Mouse (Mus musculus) midbrain, embryonic 14.5 days (tissue): Measurements from ENCODE around the gene Mybphl. TPM values are rescaled to one million over a fixed set of nuclear protein-coding genes. Genes with fewer than 3 reads are reported as not detected.
A peak's percentile ranks its signal among the peaks of the same experiment; 100 is the strongest.

Source experiments
- ATAC-seq: fragments of 200-750 bp; cut with Nextera tagmentation; 2 replicates; pipeline ENCODE4 v1.8.0; 2017; ENCODE audit warnings: moderate number of reproducible peaks, moderate library complexity; ENCODE audit not compliant: low FRiP score, low TSS enrichment
- DNase-seq: peaks from one replicate; pipeline ENCODE4 v3.0.0-alpha.2; 2015
- H3K27ac ChIP-seq: fragments of 300-500 bp; sonication (generic); replicated peaks from 2 replicates; pipeline ENCODE4 v1.5.1; 2014; ENCODE audit warnings: mild to moderate bottlenecking, low read depth, low read length, moderate library complexity
- H3K27me3 ChIP-seq: fragments of 300-500 bp; sonication (generic); 2 replicates; pipeline ENCODE4 v1.6.1; 2014; ENCODE audit warnings: low read length, control low read depth, mixed read lengths; ENCODE audit not compliant: control insufficient read depth, insufficient read depth
- H3K36me3 ChIP-seq: fragments of 300-500 bp; sonication (generic); 2 replicates; pipeline ENCODE4 v1.6.1; 2014; ENCODE audit warnings: low read length, control low read depth; ENCODE audit not compliant: control insufficient read depth, insufficient read depth
- H3K4me1 ChIP-seq: fragments of 300-500 bp; sonication (generic); 2 replicates; pipeline ENCODE4 v1.6.1; 2014; ENCODE audit warnings: mild to moderate bottlenecking, antibody characterized with exemption, low read length, control low read depth; ENCODE audit not compliant: control insufficient read depth, insufficient read depth
- H3K4me2 ChIP-seq: fragments of 300-500 bp; sonication (generic); 2 replicates; pipeline ENCODE4 v1.6.1; 2014; ENCODE audit warnings: mild to moderate bottlenecking, low read length, moderate library complexity
- H3K4me3 ChIP-seq: fragments of 300-500 bp; sonication (generic); replicated peaks from 2 replicates; pipeline ENCODE4 v1.5.1; 2014; ENCODE audit warnings: low read depth, low read length
- H3K9ac ChIP-seq: fragments of 300-500 bp; sonication (generic); replicated peaks from 2 replicates; pipeline ENCODE4 v1.6.1; 2014; ENCODE audit warnings: mild to moderate bottlenecking, low read length, moderate library complexity
- H3K9me3 ChIP-seq: fragments of 300-500 bp; sonication (generic); 2 replicates; pipeline ENCODE4 v1.6.1; 2016; ENCODE audit warnings: low read length, control low read depth, mixed read lengths; ENCODE audit not compliant: control insufficient read depth
- WGBS: fragments of 180-500 bp; shearing (Covaris S2); extraction: QIAGEN DNeasy Blood & Tissue Kit; methylation state at CpG from one replicate; pipeline ENCODE4 v1.1.7; 2014; 5-methylcytosine and 5-hydroxymethylcytosine counted together
- polyA plus RNA-seq: library from polyadenylated mRNA; unstranded; fragments of >200 nt; fragmentation: Nextera tagmentation; extraction: Ambion mirVana; gene quantifications from 2 replicates; pipeline ENCODE4 v1.2.1, GENCODE M21; 2014

Gene Mybphl
- polyA plus RNA-seq, 1 experiment from 2014 or later: not detected

- DNase-seq (peak; percentile 59), ATAC-seq (no peak; the same call in 1 of the 2 replicates)
- no peaks in the 10 kb centered on the region for H3K9me3 ChIP-seq
- no peaks in the 10 kb centered on the region for H3K27me3 ChIP-seq
- WGBS: 68% methylated on average over 9 of the region's 9 CpGs
- H3K4me3 ChIP-seq: no peak overlapping the region
- H3K4me1 ChIP-seq: no peaks in the 10 kb centered on the region
- H3K4me2 ChIP-seq: no peak overlapping the region
- peak overlapping the region; percentile 63; the same call in 1 of the 2 replicates for H3K27ac ChIP-seq
- H3K36me3 ChIP-seq: peaks cover 74% of the 10 kb centered on the region
- H3K9ac ChIP-seq: no peak overlapping the region
Measured at GRCm38 (mm10) chr3:108328441-108328841, 36.3 kb upstream of the Mybphl start.

GRCm38 (mm10) chr3:108330812-108331211 is 33.9 kb upstream of the Mybphl start:
- Histone ChIP-seq H3K36me3 (peaks cover 84% of the 10 kb centered on the region), H3K9ac (no peak overlapping the region), H3K4me2 (no peak overlapping the region), H3K4me1 (no peaks in the 10 kb centered on the region), H3K4me3 (no peak overlapping the region), H3K27me3 (no peaks in the 10 kb centered on the region), H3K9me3 (no peaks in the 10 kb centered on the region), H3K27ac (no peak overlapping the region)
- 93% methylated on average over 6 of the region's 6 CpGs for WGBS
- ATAC-seq (no peak), DNase-seq (no peak)

- H3K9me3 ChIP-seq: no peaks in the 10 kb centered on the region
- H3K27me3 ChIP-seq: no peaks in the 10 kb centered on the region
- no peak for ATAC-seq
- peaks cover 97% of the 10 kb centered on the region for H3K36me3 ChIP-seq
- DNase-seq: no peak
- WGBS: 93% methylated on average over 5 of the region's 5 CpGs
- H3K4me2 ChIP-seq: no peak overlapping the region
- H3K4me3 ChIP-seq: no peak overlapping the region
- no peaks in the 10 kb centered on the region for H3K4me1 ChIP-seq
- H3K27ac ChIP-seq: no peak overlapping the region
- no peak overlapping the region for H3K9ac ChIP-seq
Measured at GRCm38 (mm10) chr3:108336878-108337277, 27.8 kb upstream of the Mybphl start.

GRCm38 (mm10) chr3:108341040-108341439 is 23.7 kb upstream of the Mybphl start:
- Histone ChIP-seq H3K4me3 (no peak overlapping the region), H3K9ac (no peak overlapping the region), H3K9me3 (no peaks in the 10 kb centered on the region), H3K4me2 (no peak overlapping the region), H3K27me3 (no peaks in the 10 kb centered on the region), H3K27ac (no peak overlapping the region), H3K4me1 (no peaks in the 10 kb centered on the region), H3K36me3 (peaks cover 94% of the 10 kb centered on the region)
- ATAC-seq (no peak), DNase-seq (no peak)
- WGBS: 92% methylated on average over 2 of the region's 2 CpGs

- Histone ChIP-seq H3K4me2 (no peak overlapping the region), H3K4me1 (no peaks in the 10 kb centered on the region), H3K27ac (no peak overlapping the region), H3K9ac (no peak overlapping the region), H3K4me3 (no peak overlapping the region), H3K36me3 (peaks cover 96% of the 10 kb centered on the region), H3K9me3 (no peaks in the 10 kb centered on the region), H3K27me3 (no peaks in the 10 kb centered on the region)
- ATAC-seq (no peak), DNase-seq (no peak)
- WGBS: 87% methylated on average over 7 of the region's 7 CpGs
Measured at GRCm38 (mm10) chr3:108342185-108342584, 22.5 kb upstream of the Mybphl start.

- DNase-seq (no peak), ATAC-seq (no peak)
- peaks cover 96% of the 10 kb centered on the region for H3K36me3 ChIP-seq
- H3K27me3 ChIP-seq: no peaks in the 10 kb centered on the region
- WGBS: 92% methylated on average over 7 of the region's 7 CpGs
- no peaks in the 10 kb centered on the region for H3K4me1 ChIP-seq
- H3K9me3 ChIP-seq: no peaks in the 10 kb centered on the region
- no peak overlapping the region for H3K9ac ChIP-seq
- H3K4me2 ChIP-seq: no peak overlapping the region
- no peak overlapping the region for H3K27ac ChIP-seq
- H3K4me3 ChIP-seq: no peak overlapping the region
Measured at GRCm38 (mm10) chr3:108345855-108346254, 18.9 kb upstream of the Mybphl start.

GRCm38 (mm10) chr3:108348376-108348775 is 16.3 kb upstream of the Mybphl start:
- DNase-seq: no peak
- no peaks in the 10 kb centered on the region for H3K27me3 ChIP-seq
- no peak for ATAC-seq
- H3K9me3 ChIP-seq: no peaks in the 10 kb centered on the region
- H3K36me3 ChIP-seq: peaks cover 93% of the 10 kb centered on the region
- no peak overlapping the region for H3K4me3 ChIP-seq
- H3K9ac ChIP-seq: no peak overlapping the region
- WGBS: 88% methylated on average over 9 of the region's 9 CpGs
- no peak overlapping the region for H3K27ac ChIP-seq
- H3K4me1 ChIP-seq: no peaks in the 10 kb centered on the region
- no peak overlapping the region for H3K4me2 ChIP-seq

GRCm38 (mm10) chr3:108355245-108355644 is 9.5 kb upstream of the Mybphl start:
- Histone ChIP-seq H3K27ac (no peak overlapping the region), H3K4me3 (no peak overlapping the region), H3K36me3 (peaks cover 92% of the 10 kb centered on the region), H3K4me2 (no peak overlapping the region), H3K27me3 (no peaks in the 10 kb centered on the region), H3K9ac (no peak overlapping the region), H3K4me1 (no peaks in the 10 kb centered on the region), H3K9me3 (no peaks in the 10 kb centered on the region)
- ATAC-seq (no peak), DNase-seq (no peak)
- 86% methylated on average over 3 of the region's 3 CpGs for WGBS

- Histone ChIP-seq H3K9me3 (no peaks in the 10 kb centered on the region), H3K4me2 (no peak overlapping the region), H3K9ac (no peak overlapping the region), H3K27ac (no peak overlapping the region), H3K36me3 (peaks cover 74% of the 10 kb centered on the region), H3K27me3 (no peaks in the 10 kb centered on the region), H3K4me3 (no peak overlapping the region), H3K4me1 (peaks cover 4% of the 10 kb centered on the region; the same call in 1 of the 2 replicates)
- 92% methylated on average over 10 of the region's 10 CpGs for WGBS
- ATAC-seq (no peak), DNase-seq (no peak)
Measured at GRCm38 (mm10) chr3:108357051-108357450, 7.7 kb upstream of the Mybphl start.
